Mouse (Mus musculus) gastrocnemius, postnatal 25 days (tissue): ENCODE results near the gene Lrrc41. TPM values are rescaled to one million over a fixed set of nuclear protein-coding genes. Genes with fewer than 3 reads are reported as not detected.

ENCODE experiments used
- DNase-seq: peaks from one replicate; pipeline ENCODE4 v3.0.0; 2022
- total RNA-seq, 2 experiments: library from RNA; stranded (reverse); gene quantifications; 1 replicate in 1 of 2; 2 replicates in 1 of 2; pipeline ENCODE4 v1.2.3; 2021

The Lrrc41 gene
- total RNA-seq, 2 experiments from 2014 or later = 17.8 to 20.3 TPM

DNA sequence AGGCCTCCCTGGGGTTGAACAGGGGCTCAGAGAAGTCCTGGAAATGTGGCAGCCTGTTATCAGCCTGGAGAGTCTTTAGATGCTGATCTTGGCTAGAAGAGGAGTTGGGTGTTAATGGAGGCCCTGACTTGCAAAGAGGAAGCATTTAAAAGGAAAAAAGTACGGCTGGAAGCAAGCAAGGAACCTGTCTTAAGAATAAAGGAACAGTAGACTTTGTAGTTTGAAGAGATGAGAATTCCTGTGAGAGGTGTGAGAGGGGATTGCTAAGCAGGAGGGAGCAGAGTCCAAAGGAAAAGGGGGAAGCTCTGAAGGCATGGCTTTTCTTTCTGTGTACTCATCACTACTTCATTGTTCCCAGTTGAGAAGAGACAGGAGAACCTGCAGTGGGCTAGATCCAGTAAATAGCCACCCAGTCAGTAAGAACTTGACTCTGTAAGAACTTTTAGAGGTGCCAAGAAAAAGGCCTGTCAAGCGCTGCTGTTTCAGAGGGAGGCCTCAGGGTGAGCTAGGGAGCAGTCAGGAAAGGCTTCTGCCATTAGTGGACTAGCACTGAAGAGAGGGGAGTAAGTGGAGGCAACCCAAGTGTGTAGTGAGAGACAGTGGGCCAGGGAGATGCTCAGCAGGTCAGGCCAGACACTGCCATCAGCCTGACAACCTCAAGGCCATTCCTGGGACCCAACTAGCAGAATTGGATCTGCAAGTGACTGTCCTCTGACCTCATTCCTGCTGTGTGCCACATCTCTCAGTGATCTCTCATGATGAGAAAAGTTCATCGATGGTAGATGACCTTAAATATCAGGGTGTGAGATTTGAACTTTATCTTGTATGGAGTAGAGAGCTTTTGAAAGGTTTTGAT is 2.4 kb downstream of the Lrrc41 start:
- no peak for DNase-seq

GRCm38 (mm10) chr4:116088510-116089249 is 13.6 kb downstream of the Lrrc41 start:
- DNase-seq = peak; percentile 15

GRCm38 (mm10) chr4:116096291-116096690 is 21.2 kb downstream of the Lrrc41 start:
- no peak for DNase-seq

DNA sequence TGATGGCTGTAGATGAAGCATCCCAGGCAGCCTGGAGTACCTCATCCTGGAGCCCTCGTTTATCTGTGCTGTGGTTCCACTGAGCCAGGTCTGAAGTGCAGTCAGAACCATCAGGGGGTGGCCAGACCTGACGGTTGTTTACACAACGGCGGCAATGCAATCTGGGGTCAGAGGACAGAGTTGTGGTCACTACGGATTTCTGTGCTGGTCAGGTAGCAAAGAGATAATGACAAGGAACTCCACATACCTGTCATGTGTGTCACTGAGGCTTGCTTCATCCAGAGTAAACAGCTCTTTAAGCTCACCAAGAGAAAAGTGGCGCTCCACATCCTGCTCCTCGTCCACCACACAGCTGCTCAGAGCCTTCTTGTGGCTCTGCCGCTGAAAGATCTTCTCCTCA is 22.1 kb downstream of the Lrrc41 start:
- DNase-seq = no peak

GRCm38 (mm10) chr4:116100959-116101358 is 25.9 kb downstream of the Lrrc41 start:
- no peak for DNase-seq

DNA sequence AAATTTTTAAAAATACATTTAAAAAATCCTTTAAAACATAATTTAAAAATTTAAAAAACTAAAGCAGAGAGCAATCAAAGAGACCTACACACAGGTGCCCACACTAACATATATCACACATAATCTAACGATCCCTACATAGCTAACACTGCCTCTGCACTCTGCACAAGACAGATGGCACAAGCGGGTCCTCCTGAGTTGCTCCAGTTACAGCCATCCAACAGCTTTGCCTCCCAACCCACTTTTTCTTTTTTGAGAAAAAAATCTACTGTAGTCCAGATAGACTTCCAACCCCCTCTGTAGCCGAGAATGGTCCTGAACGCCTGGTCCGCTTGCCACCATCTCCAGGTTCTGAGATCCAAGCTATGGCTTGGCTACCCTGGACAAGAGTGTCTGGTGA is 30.2 kb downstream of the Lrrc41 start:
- no peak for DNase-seq

- no peak for DNase-seq
Measured at GRCm38 (mm10) chr4:116110695-116111094, 35.6 kb downstream of the Lrrc41 start.

DNA sequence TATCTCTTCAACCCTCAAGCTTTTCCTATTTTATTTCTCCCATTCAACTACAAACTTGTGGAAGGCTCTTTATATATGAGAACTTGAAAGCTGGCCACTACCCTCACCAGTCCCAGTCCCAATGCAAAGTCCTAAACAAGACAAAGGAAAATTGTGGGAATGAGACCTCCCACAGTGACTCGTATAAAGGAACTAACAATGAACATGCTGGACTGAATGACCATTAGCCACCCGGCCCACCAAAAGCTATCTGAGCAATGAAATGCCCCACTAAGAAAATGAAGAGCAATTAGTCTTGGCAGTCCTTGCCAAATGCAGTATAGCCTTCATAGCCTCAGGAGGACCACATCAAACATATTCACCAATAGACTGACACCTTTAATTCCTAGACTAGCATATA is 36.4 kb downstream of the Lrrc41 start:
- DNase-seq = no peak

DNA sequence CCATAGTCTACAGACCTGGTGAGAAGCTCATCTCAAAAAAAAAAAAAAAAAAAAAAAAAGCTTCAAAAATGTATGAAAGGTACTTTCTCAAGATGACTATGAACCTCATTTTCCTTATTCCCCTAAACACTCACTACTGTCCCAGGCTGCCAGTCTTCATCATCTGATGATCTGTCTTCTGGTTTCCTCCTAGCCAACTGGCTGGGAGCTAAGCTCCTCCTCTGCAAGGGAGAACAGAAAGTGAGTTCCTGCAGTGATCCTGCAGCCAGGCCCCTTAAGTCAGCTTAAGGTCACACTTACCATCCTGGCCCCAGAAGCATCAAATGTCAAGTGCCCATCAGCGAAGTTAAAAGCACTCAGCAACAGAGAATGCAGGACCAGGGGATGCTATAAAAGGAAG is 47.7 kb downstream of the Lrrc41 start:
- DNase-seq = no peak

DNA sequence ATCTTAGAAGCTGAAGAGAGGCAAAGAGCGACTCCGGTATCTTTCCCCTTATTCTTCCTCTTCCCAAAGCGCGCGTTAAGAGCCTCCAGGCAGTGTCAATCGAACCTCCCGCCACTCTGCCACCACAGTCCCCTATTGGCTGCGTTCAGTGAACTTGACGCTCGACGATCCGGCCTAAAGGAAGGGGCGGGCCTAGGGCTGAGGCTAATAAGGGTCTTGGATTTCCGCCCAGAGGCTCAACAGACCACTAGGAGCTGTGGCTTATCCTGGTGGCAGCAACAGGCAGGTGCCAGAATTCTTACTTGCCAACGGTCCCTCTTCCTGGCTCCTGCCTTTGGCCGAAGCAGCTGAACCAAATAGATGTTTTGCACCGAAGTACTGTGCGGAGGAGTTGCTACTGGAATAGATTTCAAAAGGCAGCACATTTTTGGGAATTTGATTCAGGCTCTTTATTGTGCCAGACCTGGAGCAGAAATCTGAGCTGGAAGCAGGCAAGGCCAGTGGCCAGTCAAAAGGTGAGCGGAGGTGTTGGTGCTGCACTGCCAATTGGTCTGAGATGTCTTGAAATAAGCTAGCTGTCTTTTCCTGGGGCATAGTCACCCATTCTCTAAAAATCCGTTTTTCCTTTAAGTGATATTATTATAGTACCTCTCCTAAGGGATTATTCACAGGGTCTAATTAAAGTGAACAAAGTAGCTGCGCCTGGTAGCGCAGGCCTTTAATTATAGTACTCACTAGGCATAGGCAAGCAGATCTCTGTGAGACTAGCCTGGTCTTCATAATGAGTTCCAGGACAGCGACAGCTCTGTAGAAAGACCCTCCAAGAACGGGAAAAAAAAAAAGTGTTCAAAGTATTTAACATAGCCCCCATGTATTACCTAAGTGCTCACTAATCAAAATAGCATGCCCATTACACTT is 48.8 kb downstream of the Lrrc41 start, which contains the start of the genes Rad54l and Pomgnt1:
Gene Rad54l (minus strand): TSS at position 89 of the 918 bp plus-strand sequence.
Gene Pomgnt1 (plus strand): TSS at position 239 of the 918 bp plus-strand sequence.
- peak; percentile 76 for DNase-seq

GRCm38 (mm10) chr4:116125803-116126386 is 50.8 kb downstream of the Lrrc41 start:
- DNase-seq = no peak

DNA sequence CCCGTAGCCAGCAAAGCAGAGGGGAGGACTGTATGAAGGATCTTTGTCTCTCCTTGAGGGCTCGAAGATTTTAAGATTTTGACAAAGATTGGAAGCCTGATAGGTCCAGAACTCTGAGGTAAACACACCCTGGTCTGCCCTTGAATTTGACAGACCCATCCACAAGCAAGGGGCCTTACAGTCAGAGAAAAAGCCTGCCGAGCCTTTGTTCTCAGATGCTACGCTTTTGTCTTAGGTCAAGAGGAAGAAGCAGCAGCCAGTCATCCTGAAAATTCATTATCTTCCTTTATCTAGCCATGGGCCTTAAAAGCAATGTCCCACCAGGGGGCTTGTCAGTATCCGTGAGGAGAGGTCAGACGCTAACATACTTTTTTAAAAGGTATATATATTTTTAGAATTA is 52.9 kb downstream of the Lrrc41 start:
- no peak for DNase-seq

DNA sequence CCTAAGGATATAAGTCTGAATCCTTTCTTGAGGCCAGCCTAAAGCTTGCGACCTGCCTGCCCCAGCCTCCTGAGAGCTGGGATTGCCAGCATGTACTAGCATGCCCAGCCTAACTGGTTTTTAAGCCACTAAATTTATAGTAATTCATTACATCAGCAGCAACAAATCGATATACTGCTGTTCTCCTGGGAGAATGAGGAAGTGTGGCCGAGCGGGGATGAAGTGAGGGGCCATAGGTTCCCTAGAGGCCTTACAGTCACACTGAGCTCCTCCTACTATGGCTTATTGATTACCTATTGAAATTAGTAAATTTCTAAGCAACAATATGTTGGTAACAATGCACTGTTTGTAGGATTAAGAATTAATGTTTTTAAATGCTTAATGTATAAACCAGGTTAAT is 58.1 kb downstream of the Lrrc41 start:
- no peak for DNase-seq

- no peak for DNase-seq
Measured at GRCm38 (mm10) chr4:116134990-116135389, 59.9 kb downstream of the Lrrc41 start.

- DNase-seq = no peak
Measured at GRCm38 (mm10) chr4:116137421-116137996, 62.4 kb downstream of the Lrrc41 start.

- DNase-seq = no peak
Measured at GRCm38 (mm10) chr4:116140801-116141574, 65.9 kb downstream of the Lrrc41 start.

- no peak for DNase-seq
Measured at GRCm38 (mm10) chr4:116141736-116142135, 66.7 kb downstream of the Lrrc41 start.

DNA sequence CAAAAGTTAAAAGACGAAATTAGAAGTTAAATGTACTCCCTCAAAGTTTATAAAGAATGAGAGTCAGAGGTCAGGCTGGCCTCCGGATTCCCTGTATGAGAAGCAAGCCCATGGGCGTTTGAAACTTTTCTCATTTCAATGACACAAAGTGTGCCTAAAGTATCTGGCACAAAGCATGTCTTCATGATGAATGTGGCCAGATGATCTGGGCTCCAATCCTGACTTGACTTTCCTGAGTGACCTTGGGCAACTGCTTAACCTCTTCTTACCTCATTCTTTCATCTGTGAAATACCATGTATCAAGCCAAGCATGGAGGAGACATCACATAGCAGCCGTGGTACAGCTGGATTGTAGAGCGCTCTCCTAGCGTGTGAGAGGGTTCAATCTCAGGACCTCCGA is 67.2 kb downstream of the Lrrc41 start:
- no peak for DNase-seq

- peak; percentile 34 for DNase-seq
Measured at GRCm38 (mm10) chr4:116143317-116143811, 68.3 kb downstream of the Lrrc41 start.
